Mouse (Mus musculus) MEL (cell line): ENCODE results near the gene Upp2.

ENCODE experiments used
- CHD2 ChIP-seq: IDR thresholded peaks from 2 replicates; pipeline ENCODE4 v1.6.1; 2011; ENCODE audit warnings: low read length, improper control_type of control experiment
- CTCF ChIP-seq, 3 experiments: IDR thresholded peaks in 2 of 3; conservative IDR thresholded peaks in 1 of 3; 2 replicates each; pipeline ENCODE4 v1.5.1; 2011 to 2012; ENCODE audit warnings: low read length in 3 of 3, low read depth in 2 of 3, mild to moderate bottlenecking in 2 of 3, improper control_type of control experiment in 1 of 3, inconsistent platforms in 1 of 3, mixed read lengths in 1 of 3, moderate library complexity in 1 of 3; ENCODE audit not compliant: control insufficient read depth in 1 of 3, insufficient read depth in 1 of 3, poor library complexity in 1 of 3, severe bottlenecking in 1 of 3
- EP300 ChIP-seq, 2 experiments: IDR thresholded peaks; 2 replicates each; pipeline ENCODE4 v1.6.1; 2011; ENCODE audit warnings: improper control_type of control experiment in 2 of 2, low read length in 2 of 2, low read depth in 1 of 2, mild to moderate bottlenecking in 1 of 2
- KAT2A ChIP-seq: conservative IDR thresholded peaks from 2 replicates; pipeline ENCODE4 v1.6.1; 2012; ENCODE audit warnings: low read depth, low read length, improper control_type of control experiment, inconsistent platforms
- MYC ChIP-seq: IDR thresholded peaks from 2 replicates; pipeline ENCODE4 v1.6.1; 2011; ENCODE audit warnings: low read depth, mild to moderate bottlenecking, low read length, improper control_type of control experiment, moderate library complexity
- RAD21 ChIP-seq: IDR thresholded peaks from 2 replicates; pipeline ENCODE4 v1.6.1; 2011; ENCODE audit warnings: mild to moderate bottlenecking, low read depth, low read length, improper control_type of control experiment
- TBP ChIP-seq: IDR thresholded peaks from 2 replicates; pipeline ENCODE4 v1.8.0; 2011; ENCODE audit warnings: low read depth, low read length, improper control_type of control experiment
- TCF12 ChIP-seq: IDR thresholded peaks from 2 replicates; pipeline ENCODE4 v1.6.1; 2014; ENCODE audit warnings: low read depth, mild to moderate bottlenecking, inconsistent platforms, low read length, improper control_type of control experiment, moderate library complexity
- ZNF384 ChIP-seq: IDR thresholded peaks from 2 replicates; pipeline ENCODE4 v1.6.1; 2012; ENCODE audit warnings: low read depth, mild to moderate bottlenecking, inconsistent platforms, low read length, improper control_type of control experiment

DNA sequence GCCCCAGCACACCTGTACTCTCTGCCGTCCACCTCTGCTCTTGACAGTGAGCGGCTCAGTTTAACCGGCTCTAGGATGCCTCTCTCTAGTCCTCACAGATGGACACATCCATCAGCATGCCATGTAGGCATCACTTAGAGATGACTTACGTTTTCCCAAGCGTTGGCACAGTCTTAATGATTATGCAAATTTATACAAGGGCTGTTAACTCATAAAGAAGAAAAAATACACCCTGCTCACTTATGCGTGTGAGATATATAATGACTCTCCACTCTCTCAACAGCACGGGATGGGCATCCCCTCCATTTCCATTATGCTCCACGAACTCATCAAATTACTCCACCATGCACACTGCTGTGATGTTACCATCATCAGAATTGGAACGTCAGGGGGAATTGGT, 206.7 kb downstream of the Upp2 start:
- no peak for TF ChIP-seq TCF12
- TF ChIP-seq EP300 (IDR thresholded peaks at IDR 0.05; ENCODE audit: low read depth in 1 of 2, low read length in 2 of 2), result no peak
- TF ChIP-seq MYC, result no peak
- no peak for TF ChIP-seq RAD21
- no peak for TF ChIP-seq TBP
- TF ChIP-seq ZNF384, result no peak
- TF ChIP-seq KAT2A, result no peak
- TF ChIP-seq CTCF (IDR thresholded peaks at IDR 0.05 in 2 of 3, conservative IDR thresholded peaks at IDR 0.05 in 1 of 3; ENCODE audit: control insufficient read depth in 1 of 3, insufficient read depth in 1 of 3, low read depth in 2 of 3, low read length in 3 of 3, poor library complexity in 1 of 3, severe bottlenecking in 1 of 3), result no peak
- TF ChIP-seq CHD2, result no peak
